Mouse (Mus musculus) Patski (cell line): ENCODE data around the gene Clec11a. TPM values are rescaled to one million over a fixed set of nuclear protein-coding genes. Genes with fewer than 3 reads are reported as not detected.

Experiments used
- ATAC-seq: fragments of 100-300 bp; one replicate; pipeline ENCODE4 v1.8.0; 2021
- CTCF ChIA-PET: fragments of 350-600 bp; sonication (Branson Sonifier 250); formaldehyde crosslinking; loops from one replicate; lab custom pipeline; 2022; ENCODE audit warnings: inconsistent platforms; lab: Charles Lee
- POLR2A ChIA-PET: fragments of 350-600 bp; sonication (Branson Sonifier 250); formaldehyde crosslinking; loops from one replicate; lab custom pipeline; 2022; ENCODE audit warnings: antibody characterized with exemption, inconsistent platforms; lab: Charles Lee
- DNase-seq: peaks from one replicate; pipeline ENCODE4 v3.0.0-alpha.2; 2011; ENCODE audit warnings: low read depth, low spot score
- H3K27me3 ChIP-seq: fragments of 371-371 bp; one replicate; pipeline ENCODE4 v1.5.1; 2021
- CTCF ChIP-seq: fragments of 100-300 bp; IDR thresholded peaks from one replicate; pipeline ENCODE4 v1.5.1; 2021
- in situ Hi-C: fragments of 300-500 bp; cut with MboI; formaldehyde crosslinking; loops from 3 replicates; pipeline ENCODE4 v1.11.1; 2018; ENCODE audit warnings: low pct_unique_long_range_greater_than_20kb, mixed read lengths
- polyA plus RNA-seq: library from polyadenylated mRNA; unstranded; gene quantifications from one replicate; pipeline ENCODE4 v1.2.3, GENCODE M21; 2021

The Clec11a gene
- polyA plus RNA-seq, 1 experiment from 2014 or later = 0.68 TPM

- ChIA-PET POLR2A (no interaction called here), CTCF (interaction anchor here (1.2 kb wide), 1 partner anchor 31 kb away, joined by 3 read pairs; no protein-coding TSS in a partner anchor)
- DNase-seq (no peak), ATAC-seq (no peak)
- H3K27me3 ChIP-seq = peaks cover 31% of the 10 kb centered on the region
- TF ChIP-seq CTCF = no peak
- in situ Hi-C loops = loop anchor here (25.0 kb wide), 1 partner anchor 439 kb away; the partner anchor contains the start of gene Klk4
These were observed 19.9 kb upstream of the Clec11a start for GRCm38 (mm10) chr7:44326614-44327013.

- DNase-seq (no peak), ATAC-seq (no peak)
- peaks cover 29% of the 10 kb centered on the region for H3K27me3 ChIP-seq
- ChIA-PET CTCF (no interaction called here), POLR2A (no interaction called here)
- in situ Hi-C loops = no loop called here
- no peak for TF ChIP-seq CTCF
These were observed 15.6 kb upstream of the Clec11a start for GRCm38 (mm10) chr7:44322290-44322689.

GRCm38 (mm10) chr7:44320886-44321285 lies 14.2 kb upstream of the Clec11a start:
- DNase-seq = no peak
- no peak for TF ChIP-seq CTCF
- ATAC-seq = no peak
- in situ Hi-C loops = no loop called here
- POLR2A ChIA-PET = no interaction called here
- peaks cover 30% of the 10 kb centered on the region for H3K27me3 ChIP-seq
- CTCF ChIA-PET = no interaction called here

- CTCF ChIA-PET = interaction anchor here (0.9 to 1.3 kb wide), 4 partner anchors 9 to 35 kb away, joined by 3 read pairs; no protein-coding TSS in a partner anchor
- in situ Hi-C loops = no loop called here
- H3K27me3 ChIP-seq = peaks cover 14% of the 10 kb centered on the region
- ATAC-seq (no peak), DNase-seq (no peak)
- POLR2A ChIA-PET = interaction anchor here (0.7 kb wide), 1 partner anchor 16 kb away, joined by 3 read pairs; no protein-coding TSS in a partner anchor
- no peak for TF ChIP-seq CTCF
These were observed 11.2 kb upstream of the Clec11a start for GRCm38 (mm10) chr7:44317913-44318312.

- DNase-seq (no peak), ATAC-seq (no peak)
- in situ Hi-C loops = no loop called here
- ChIA-PET CTCF (interaction anchor here (1.2 kb wide), 1 partner anchor 50 kb away, joined by 4 read pairs; no protein-coding TSS in a partner anchor), POLR2A (no interaction called here)
- no peak for TF ChIP-seq CTCF
- H3K27me3 ChIP-seq = peaks cover 23% of the 10 kb centered on the region
These were observed 5.8 kb upstream of the Clec11a start for GRCm38 (mm10) chr7:44312484-44312883.

GRCm38 (mm10) chr7:44311713-44312304 lies 5.1 kb upstream of the Clec11a start:
- no peak for TF ChIP-seq CTCF
- H3K27me3 ChIP-seq = peaks cover 23% of the 10 kb centered on the region
- DNase-seq (no peak), ATAC-seq (peak; percentile 42)
- ChIA-PET POLR2A (no interaction called here), CTCF (interaction anchor here (1.2 kb wide), 1 partner anchor 49 kb away, joined by 4 read pairs; no protein-coding TSS in a partner anchor)
- in situ Hi-C loops = no loop called here

GRCm38 (mm10) chr7:44310878-44311712 lies 4.4 kb upstream of the Clec11a start:
- peaks cover 20% of the 10 kb centered on the region for H3K27me3 ChIP-seq
- ChIA-PET CTCF (interaction anchor here (1.2 kb wide), 1 partner anchor 48 kb away, joined by 4 read pairs; no protein-coding TSS in a partner anchor), POLR2A (no interaction called here)
- no peak for TF ChIP-seq CTCF
- ATAC-seq (no peak), DNase-seq (no peak)
- in situ Hi-C loops = no loop called here

GRCm38 (mm10) chr7:44310285-44310877 lies 3.7 kb upstream of the Clec11a start:
- TF ChIP-seq CTCF = no peak
- in situ Hi-C loops = no loop called here
- POLR2A ChIA-PET = interaction anchor here (0.6 kb wide), 1 partner anchor 41 kb away, joined by 4 read pairs; no protein-coding TSS in a partner anchor
- DNase-seq = no peak
- ATAC-seq = no peak
- peaks cover 24% of the 10 kb centered on the region for H3K27me3 ChIP-seq
- CTCF ChIA-PET = no interaction called here

- DNase-seq (no peak), ATAC-seq (no peak)
- ChIA-PET POLR2A (interaction anchor here (0.6 kb wide), 1 partner anchor 41 kb away, joined by 4 read pairs; no protein-coding TSS in a partner anchor), CTCF (interaction anchor here (0.7 to 1.2 kb wide), 3 partner anchors 9 to 42 kb away, joined by 3 read pairs; no protein-coding TSS in a partner anchor)
- peaks cover 24% of the 10 kb centered on the region for H3K27me3 ChIP-seq
- no peak for TF ChIP-seq CTCF
- in situ Hi-C loops = loop anchor here (10.0 kb wide), 1 partner anchor 45 kb away; no protein-coding TSS in a partner anchor
These were observed 3.0 kb upstream of the Clec11a start, which contains the start of gene Shank1 for GRCm38 (mm10) chr7:44309475-44310284. TSS of gene Shank1 (plus strand) at chr7:44310253.
